Mouse (Mus musculus) midbrain, embryonic 14.5 days (tissue): ENCODE data around the gene Fgfr2. TPM values are rescaled to one million over a fixed set of nuclear protein-coding genes. Genes with fewer than 3 reads are reported as not detected.

Experiments
- ATAC-seq: fragments of 200-750 bp; cut with Nextera tagmentation; 2 replicates; pipeline ENCODE4 v1.8.0; 2017; ENCODE audit warnings: moderate number of reproducible peaks, moderate library complexity; ENCODE audit not compliant: low FRiP score, low TSS enrichment
- DNase-seq: peaks from one replicate; pipeline ENCODE4 v3.0.0-alpha.2; 2015
- H3K27ac ChIP-seq: fragments of 300-500 bp; sonication (generic); replicated peaks from 2 replicates; pipeline ENCODE4 v1.5.1; 2014; ENCODE audit warnings: mild to moderate bottlenecking, low read depth, low read length, moderate library complexity
- H3K27me3 ChIP-seq: fragments of 300-500 bp; sonication (generic); 2 replicates; pipeline ENCODE4 v1.6.1; 2014; ENCODE audit warnings: low read length, control low read depth, mixed read lengths; ENCODE audit not compliant: control insufficient read depth, insufficient read depth
- H3K36me3 ChIP-seq: fragments of 300-500 bp; sonication (generic); 2 replicates; pipeline ENCODE4 v1.6.1; 2014; ENCODE audit warnings: low read length, control low read depth; ENCODE audit not compliant: control insufficient read depth, insufficient read depth
- H3K4me1 ChIP-seq: fragments of 300-500 bp; sonication (generic); 2 replicates; pipeline ENCODE4 v1.6.1; 2014; ENCODE audit warnings: mild to moderate bottlenecking, antibody characterized with exemption, low read length, control low read depth; ENCODE audit not compliant: control insufficient read depth, insufficient read depth
- H3K4me2 ChIP-seq: fragments of 300-500 bp; sonication (generic); 2 replicates; pipeline ENCODE4 v1.6.1; 2014; ENCODE audit warnings: mild to moderate bottlenecking, low read length, moderate library complexity
- H3K4me3 ChIP-seq: fragments of 300-500 bp; sonication (generic); replicated peaks from 2 replicates; pipeline ENCODE4 v1.5.1; 2014; ENCODE audit warnings: low read depth, low read length
- H3K9ac ChIP-seq: fragments of 300-500 bp; sonication (generic); replicated peaks from 2 replicates; pipeline ENCODE4 v1.6.1; 2014; ENCODE audit warnings: mild to moderate bottlenecking, low read length, moderate library complexity
- H3K9me3 ChIP-seq: fragments of 300-500 bp; sonication (generic); 2 replicates; pipeline ENCODE4 v1.6.1; 2016; ENCODE audit warnings: low read length, control low read depth, mixed read lengths; ENCODE audit not compliant: control insufficient read depth
- WGBS: fragments of 180-500 bp; shearing (Covaris S2); extraction: QIAGEN DNeasy Blood & Tissue Kit; methylation state at CpG from one replicate; pipeline ENCODE4 v1.1.7; 2014; 5-methylcytosine and 5-hydroxymethylcytosine counted together
- polyA plus RNA-seq: library from polyadenylated mRNA; unstranded; fragments of >200 nt; fragmentation: Nextera tagmentation; extraction: Ambion mirVana; gene quantifications from 2 replicates; pipeline ENCODE4 v1.2.1, GENCODE M21; 2014

Fgfr2 gene
- polyA plus RNA-seq, 1 experiment from 2014 or later, result 28.1 TPM

GRCm38 (mm10) chr7:132364506-132364905 is 758.6 kb downstream of the Fgfr2 start:
- no peaks in the 10 kb centered on the region for H3K27me3 ChIP-seq

DNA sequence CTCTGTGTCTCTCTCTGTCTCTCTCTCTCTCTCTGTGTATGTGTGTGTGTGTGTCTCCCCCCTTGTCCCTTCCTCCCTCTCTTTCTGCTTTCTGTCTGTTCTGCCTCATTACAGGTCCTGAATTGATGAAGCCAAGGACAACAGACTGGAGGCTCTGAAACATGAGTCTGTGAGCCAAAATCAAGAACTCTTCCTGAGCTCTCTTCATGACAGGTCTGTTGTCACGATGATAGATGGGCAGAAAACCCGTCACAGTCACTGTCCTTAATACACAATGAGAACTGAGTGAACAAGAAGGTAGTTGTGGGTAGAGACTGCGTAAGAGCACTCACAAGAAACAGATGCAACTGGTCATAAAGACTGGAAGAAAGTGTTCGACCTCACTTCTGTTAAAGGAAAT is 762.8 kb downstream of the Fgfr2 start:
- Histone ChIP-seq H3K36me3 (no peaks in the 10 kb centered on the region), H3K9ac (no peak overlapping the region), H3K27me3 (no peaks in the 10 kb centered on the region), H3K27ac (no peak overlapping the region), H3K9me3 (no peaks in the 10 kb centered on the region), H3K4me1 (no peaks in the 10 kb centered on the region), H3K4me2 (no peak overlapping the region), H3K4me3 (no peak overlapping the region)
- DNase-seq (no peak), ATAC-seq (no peak)
- WGBS, result 82% methylated on average over 4 of the region's 4 CpGs

More at GRCm38 (mm10) chr7:132364506-132364905, 758.6 kb downstream of the Fgfr2 start:
- WGBS, result 77% methylated on average over 5 of the region's 5 CpGs
- DNase-seq (no peak), ATAC-seq (no peak)
- H3K27ac ChIP-seq, result no peak overlapping the region
- no peak overlapping the region for H3K9ac ChIP-seq
- H3K4me2 ChIP-seq, result no peak overlapping the region
- no peaks in the 10 kb centered on the region for H3K4me1 ChIP-seq
- H3K36me3 ChIP-seq, result no peaks in the 10 kb centered on the region
- H3K4me3 ChIP-seq, result no peak overlapping the region
- no peaks in the 10 kb centered on the region for H3K9me3 ChIP-seq

DNA sequence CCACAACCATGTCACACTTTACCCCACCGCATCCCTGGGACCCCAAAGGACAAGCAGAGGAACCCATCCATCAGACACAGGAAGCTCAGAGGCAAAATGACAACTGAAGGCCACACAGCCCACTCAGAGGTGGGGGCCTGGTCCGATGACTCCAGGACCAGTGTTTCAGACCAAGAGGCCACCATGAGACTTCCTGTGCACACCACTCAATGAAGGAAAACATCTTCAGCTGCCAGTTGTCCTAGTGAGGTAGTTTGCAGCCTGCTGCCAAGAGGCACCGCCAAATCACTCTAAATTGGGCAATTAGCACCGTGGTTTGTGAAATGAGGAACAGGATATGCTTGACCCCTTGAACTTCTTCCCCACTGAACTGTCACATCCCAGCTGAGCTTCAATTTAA is 764.4 kb downstream of the Fgfr2 start:
- H3K27me3 ChIP-seq, result no peaks in the 10 kb centered on the region
- H3K9ac ChIP-seq, result no peak overlapping the region
- no peak overlapping the region for H3K27ac ChIP-seq
- no peaks in the 10 kb centered on the region for H3K9me3 ChIP-seq
- no peaks in the 10 kb centered on the region for H3K36me3 ChIP-seq
- no peak for ATAC-seq
- no peak overlapping the region for H3K4me2 ChIP-seq
- no peak overlapping the region for H3K4me3 ChIP-seq
- H3K4me1 ChIP-seq, result no peaks in the 10 kb centered on the region
- DNase-seq, result no peak
- WGBS, result 72% methylated on average over 4 of the region's 4 CpGs

GRCm38 (mm10) chr7:132358250-132358649 is 764.9 kb downstream of the Fgfr2 start:
- no peaks in the 10 kb centered on the region for H3K9me3 ChIP-seq
- no peaks in the 10 kb centered on the region for H3K4me1 ChIP-seq
- H3K27me3 ChIP-seq, result no peaks in the 10 kb centered on the region
- H3K4me2 ChIP-seq, result no peak overlapping the region
- ATAC-seq (no peak), DNase-seq (no peak)
- H3K4me3 ChIP-seq, result no peak overlapping the region
- WGBS, result 71% methylated on average over 3 of the region's 3 CpGs
- H3K36me3 ChIP-seq, result no peaks in the 10 kb centered on the region
- H3K27ac ChIP-seq, result no peak overlapping the region
- H3K9ac ChIP-seq, result no peak overlapping the region

DNA sequence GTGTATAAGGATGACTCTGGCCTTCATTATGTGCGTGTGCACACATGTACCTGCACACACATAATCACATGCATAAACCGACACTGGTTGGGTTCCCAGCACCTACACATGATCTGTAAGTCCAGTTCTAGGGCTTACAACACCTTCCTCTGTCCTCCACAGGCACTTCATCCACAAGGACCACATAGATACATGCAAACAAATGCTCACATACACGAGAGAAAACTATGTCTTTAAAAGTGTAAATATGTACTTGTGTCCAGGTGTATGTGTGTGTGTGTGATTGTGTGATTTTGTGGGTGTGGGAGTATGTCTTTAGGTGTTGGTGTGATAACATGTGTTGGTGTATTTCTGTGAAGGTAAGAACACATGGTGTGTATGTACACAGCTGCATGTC is 765.3 kb downstream of the Fgfr2 start:
- H3K4me3 ChIP-seq, result no peak overlapping the region
- H3K27ac ChIP-seq, result no peak overlapping the region
- H3K4me2 ChIP-seq, result no peak overlapping the region
- H3K9me3 ChIP-seq, result no peaks in the 10 kb centered on the region
- H3K4me1 ChIP-seq, result no peaks in the 10 kb centered on the region
- WGBS, result 91% methylated on average over 3 of the region's 3 CpGs
- ATAC-seq, result no peak
- no peaks in the 10 kb centered on the region for H3K27me3 ChIP-seq
- no peaks in the 10 kb centered on the region for H3K36me3 ChIP-seq
- no peak overlapping the region for H3K9ac ChIP-seq
- no peak for DNase-seq

DNA sequence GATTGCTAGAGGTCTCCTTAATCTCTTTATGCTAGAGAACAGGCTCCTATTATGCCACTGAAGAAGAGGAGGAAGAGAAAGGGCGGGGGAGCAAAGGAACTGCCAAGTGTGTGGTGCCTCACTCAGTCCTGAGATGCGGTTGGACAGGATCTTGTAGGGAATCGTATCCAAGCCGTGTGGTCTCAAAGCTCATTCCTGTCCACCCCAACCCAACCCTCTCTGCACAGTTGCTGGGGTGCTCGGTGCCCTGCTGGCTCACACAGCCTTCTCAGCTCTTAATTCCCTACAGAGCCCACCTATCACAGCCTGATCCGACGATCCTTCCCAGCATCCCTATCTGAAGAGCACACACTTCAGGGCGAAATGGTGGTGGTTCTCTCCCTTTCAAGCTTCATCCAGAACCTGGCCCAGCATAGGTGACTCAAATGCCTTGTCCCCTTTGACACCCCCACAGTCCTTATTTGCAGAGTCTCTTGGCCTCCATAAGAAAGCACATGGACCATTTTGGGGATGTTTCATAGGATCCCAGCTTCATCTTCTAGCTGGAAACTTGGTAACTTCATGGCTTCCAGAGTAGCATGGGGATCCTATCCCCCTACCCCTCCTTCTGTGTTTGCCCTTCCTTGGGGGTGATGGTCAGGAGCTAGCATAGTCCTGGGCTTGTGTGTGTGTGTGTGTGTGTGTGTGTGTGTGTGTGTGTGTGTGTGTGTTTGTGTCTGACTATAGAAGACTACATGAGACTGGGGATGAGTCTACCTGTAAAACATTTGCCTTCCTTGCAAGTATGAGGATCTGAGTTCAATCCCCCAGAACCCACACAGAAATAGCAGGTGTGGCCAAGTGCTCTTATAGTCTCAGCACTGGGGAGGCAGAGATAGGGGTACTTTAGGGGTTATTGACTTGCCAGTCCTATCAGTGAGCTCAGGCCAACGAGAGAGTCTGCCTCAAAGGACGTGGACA is 766.0 kb downstream of the Fgfr2 start:
- 25% methylated on average over 10 of the region's 10 CpGs for WGBS
- no peaks in the 10 kb centered on the region for H3K36me3 ChIP-seq
- H3K27me3 ChIP-seq, result no peaks in the 10 kb centered on the region
- DNase-seq (no peak), ATAC-seq (no peak)
- H3K4me2 ChIP-seq, result no peak overlapping the region
- no peak overlapping the region for H3K27ac ChIP-seq
- H3K4me3 ChIP-seq, result no peak overlapping the region
- H3K4me1 ChIP-seq, result no peaks in the 10 kb centered on the region
- no peak overlapping the region for H3K9ac ChIP-seq
- no peaks in the 10 kb centered on the region for H3K9me3 ChIP-seq

GRCm38 (mm10) chr7:132356185-132356584 is 767.0 kb downstream of the Fgfr2 start:
- Histone ChIP-seq H3K4me3 (no peak overlapping the region), H3K9me3 (no peaks in the 10 kb centered on the region), H3K4me1 (no peaks in the 10 kb centered on the region), H3K36me3 (no peaks in the 10 kb centered on the region), H3K4me2 (no peak overlapping the region), H3K27me3 (no peaks in the 10 kb centered on the region), H3K9ac (no peak overlapping the region), H3K27ac (no peak overlapping the region)
- 12% methylated on average over 8 of the region's 8 CpGs for WGBS
- DNase-seq (no peak), ATAC-seq (no peak)

GRCm38 (mm10) chr7:132355767-132356166 is 767.4 kb downstream of the Fgfr2 start:
- 69% methylated on average over 6 of the region's 6 CpGs for WGBS

GRCm38 (mm10) chr7:132349075-132349572 is 774.0 kb downstream of the Fgfr2 start:
- no peaks in the 10 kb centered on the region for H3K4me1 ChIP-seq
- H3K27ac ChIP-seq, result no peak overlapping the region
- H3K4me3 ChIP-seq, result no peak overlapping the region
- WGBS, result 82% methylated on average over 6 of the region's 6 CpGs
- H3K36me3 ChIP-seq, result no peaks in the 10 kb centered on the region
- H3K4me2 ChIP-seq, result no peak overlapping the region
- no peaks in the 10 kb centered on the region for H3K9me3 ChIP-seq
- no peaks in the 10 kb centered on the region for H3K27me3 ChIP-seq
- DNase-seq (no peak), ATAC-seq (no peak)
- no peak overlapping the region for H3K9ac ChIP-seq

More at GRCm38 (mm10) chr7:132355767-132356166, 767.4 kb downstream of the Fgfr2 start:
- ATAC-seq, result no peak
- no peak overlapping the region for H3K4me3 ChIP-seq
- no peaks in the 10 kb centered on the region for H3K27me3 ChIP-seq
- DNase-seq, result no peak
- no peaks in the 10 kb centered on the region for H3K36me3 ChIP-seq
- H3K9me3 ChIP-seq, result no peaks in the 10 kb centered on the region
- H3K9ac ChIP-seq, result no peak overlapping the region
- no peak overlapping the region for H3K4me2 ChIP-seq
- no peak overlapping the region for H3K27ac ChIP-seq
- H3K4me1 ChIP-seq, result no peaks in the 10 kb centered on the region
